Mouse (Mus musculus) skeletal muscle tissue, adult 2 months (tissue): ENCODE measurements at regions not wholly inside any gene's neighbourhood (a gene's known extent, or its start where the extent isn't known, plus 50 kb on each side); places are given as distances from the start of the nearest gene placed in this dataset.
"Not testable (repeated sequence)": the region's sequence is repeated elsewhere in the genome, so short reads cannot be mapped to it uniquely, and the experiment has no call there.

Experiments used
- DNase-seq: peaks from one replicate; pipeline ENCODE4 v3.0.0-alpha.2; 2012; ENCODE audit warnings: low read depth, low spot score

- no peak for DNase-seq
Measured at GRCm38 (mm10) chr8:56927166-56927565, 376.3 kb downstream of the Fbxo8 start.

- no peak for DNase-seq
Measured at GRCm38 (mm10) chr8:56929076-56929475, 378.2 kb downstream of the Fbxo8 start.

- DNase-seq, result no peak
Measured at GRCm38 (mm10) chr8:56932421-56932820, 381.5 kb downstream of the Fbxo8 start.

GRCm38 (mm10) chr8:56962186-56962585 lies 358.6 kb upstream of the Hand2 start:
- no peak for DNase-seq

GRCm38 (mm10) chr8:56970311-56970710 lies 350.5 kb upstream of the Hand2 start:
- no peak for DNase-seq

GRCm38 (mm10) chr8:56978994-56979393 lies 341.8 kb upstream of the Hand2 start:
- no peak for DNase-seq

- DNase-seq, result no peak
Measured at GRCm38 (mm10) chr8:56979416-56979815, 341.4 kb upstream of the Hand2 start.

- no peak for DNase-seq
Measured at GRCm38 (mm10) chr8:57010318-57011024, 310.3 kb upstream of the Hand2 start.

GRCm38 (mm10) chr8:57013813-57014320 lies 306.9 kb upstream of the Hand2 start:
- DNase-seq, result no peak

- DNase-seq, result no peak
Measured at GRCm38 (mm10) chr8:57016329-57016728, 304.5 kb upstream of the Hand2 start.

- DNase-seq, result not testable (repeated sequence)
Measured at GRCm38 (mm10) chr8:57028096-57028495, 292.7 kb upstream of the Hand2 start.

GRCm38 (mm10) chr8:57048490-57048889 lies 272.3 kb upstream of the Hand2 start:
- DNase-seq, result no peak

- DNase-seq, result no peak
Measured at GRCm38 (mm10) chr8:57048909-57049308, 271.9 kb upstream of the Hand2 start.

GRCm38 (mm10) chr8:57052661-57053060 lies 268.1 kb upstream of the Hand2 start:
- DNase-seq, result no peak

GRCm38 (mm10) chr8:57076995-57077394 lies 243.8 kb upstream of the Hand2 start:
- no peak for DNase-seq

GRCm38 (mm10) chr8:57086811-57087210 lies 234.0 kb upstream of the Hand2 start:
- no peak for DNase-seq

- no peak for DNase-seq
Measured at GRCm38 (mm10) chr8:57092403-57092802, 228.4 kb upstream of the Hand2 start.

GRCm38 (mm10) chr8:57095169-57095568 lies 225.6 kb upstream of the Hand2 start:
- no peak for DNase-seq

- not testable (repeated sequence) for DNase-seq
Measured at GRCm38 (mm10) chr8:57110765-57111402, 209.9 kb upstream of the Hand2 start.

GRCm38 (mm10) chr8:57111403-57111771 lies 209.4 kb upstream of the Hand2 start:
- DNase-seq, result no peak

GRCm38 (mm10) chr8:57113915-57114314 lies 206.9 kb upstream of the Hand2 start:
- no peak for DNase-seq

GRCm38 (mm10) chr8:57115303-57115702 lies 205.5 kb upstream of the Hand2 start:
- DNase-seq, result no peak

- no peak for DNase-seq
Measured at GRCm38 (mm10) chr8:57134041-57134440, 186.7 kb upstream of the Hand2 start.
